Mouse (Mus musculus): ENCODE results near the gene Pagr1a.

- TF ChIP-seq ZC3H11A (IDR thresholded peaks at IDR 0.05; ENCODE audit: borderline replicate concordance, low read depth, low read length) (no peak), ZNF384 (IDR thresholded peaks at IDR 0.05; ENCODE audit: low read depth, low read length) (no peak), HCFC1 (IDR thresholded peaks at IDR 0.05; ENCODE audit: borderline replicate concordance, insufficient read depth, low read length) (no peak), MAFK (IDR thresholded peaks at IDR 0.05; ENCODE audit: insufficient read depth, low read depth, low read length) (no peak)
Observed at GRCm38 (mm10) chr7:127055026-127055585, 38.0 kb upstream of the Pagr1a start.

All from ES-E14 (cell line).